Mouse (Mus musculus) embryonic fibroblast, embryonic 13.5 days (primary cell): Measurements from ENCODE around the gene Ndufs5. TPM values are rescaled to one million over a fixed set of nuclear protein-coding genes. Genes with fewer than 3 reads are reported as not detected.

ENCODE experiments used
- H3K27ac ChIP-seq: 2 replicates; pipeline ENCODE4 v1.5.1; 2012; ENCODE audit warnings: low read length, control low read depth, inconsistent platforms; ENCODE audit not compliant: insufficient read depth
- H3K4me1 ChIP-seq: 2 replicates; pipeline ENCODE4 v1.6.1; 2011; ENCODE audit warnings: low read length; ENCODE audit not compliant: control insufficient read depth, insufficient read depth
- H3K4me3 ChIP-seq: 2 replicates; pipeline ENCODE4 v1.5.1; 2011; ENCODE audit warnings: mild to moderate bottlenecking, control low read depth, low read length; ENCODE audit not compliant: insufficient read depth
- CTCF ChIP-seq: IDR thresholded peaks from 2 replicates; pipeline ENCODE4 v1.5.1; 2011; ENCODE audit warnings: mild to moderate bottlenecking, control low read depth, low read length, moderate library complexity, borderline replicate concordance; ENCODE audit not compliant: insufficient read depth
- POLR2A ChIP-seq: IDR thresholded peaks from 2 replicates; pipeline ENCODE4 v1.6.1; 2011; ENCODE audit warnings: low read depth, mild to moderate bottlenecking, control low read depth, low read length, moderate library complexity
- polyA plus RNA-seq: library from polyadenylated mRNA; stranded (reverse); fragments of >200 nt; gene quantifications from 2 replicates; pipeline ENCODE4 v1.2.4, GENCODE M21; 2011; ENCODE audit warnings: low read depth; ENCODE audit not compliant: missing spikeins, insufficient read length

Gene Ndufs5
- polyA plus RNA-seq, 1 experiment, result 124 TPM

DNA sequence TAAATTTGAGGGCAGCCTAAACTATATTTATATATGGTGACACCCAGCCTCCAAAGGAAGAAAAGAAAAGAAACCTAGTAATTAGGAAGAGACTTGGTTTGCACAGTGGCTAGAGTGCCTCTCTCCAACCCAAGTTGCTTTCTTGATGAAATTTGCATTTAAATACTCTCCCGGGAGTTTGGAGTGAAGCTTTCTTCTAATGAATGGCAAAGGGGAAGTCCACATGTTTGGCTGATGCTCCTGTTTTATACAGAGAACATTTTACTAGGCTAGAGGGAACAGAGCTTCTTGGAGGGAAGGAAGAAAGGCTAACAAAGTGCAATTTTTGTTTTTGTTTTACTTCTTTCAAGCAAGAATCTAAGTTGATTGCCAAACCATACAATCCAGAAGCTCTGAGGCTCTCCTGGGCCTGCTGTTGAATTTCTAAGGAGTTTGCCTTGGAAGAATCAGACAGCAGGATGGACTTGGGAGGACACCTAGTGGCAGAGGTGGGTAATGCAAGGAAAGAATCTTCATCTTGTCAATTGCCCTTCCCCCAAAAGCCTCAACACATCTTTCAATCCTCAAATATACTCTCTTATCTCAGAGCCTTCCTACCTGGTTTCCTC is 50.6 kb downstream of the Ndufs5 start:
- TF ChIP-seq CTCF, result peak; percentile 33; the same call in 1 of the 2 replicates
- TF ChIP-seq POLR2A, result no peak
- Histone ChIP-seq H3K4me1 (peaks cover 13% of the 10 kb centered on the region), H3K4me3 (no peak overlapping the region), H3K27ac (peak overlapping the region; percentile 89)

DNA sequence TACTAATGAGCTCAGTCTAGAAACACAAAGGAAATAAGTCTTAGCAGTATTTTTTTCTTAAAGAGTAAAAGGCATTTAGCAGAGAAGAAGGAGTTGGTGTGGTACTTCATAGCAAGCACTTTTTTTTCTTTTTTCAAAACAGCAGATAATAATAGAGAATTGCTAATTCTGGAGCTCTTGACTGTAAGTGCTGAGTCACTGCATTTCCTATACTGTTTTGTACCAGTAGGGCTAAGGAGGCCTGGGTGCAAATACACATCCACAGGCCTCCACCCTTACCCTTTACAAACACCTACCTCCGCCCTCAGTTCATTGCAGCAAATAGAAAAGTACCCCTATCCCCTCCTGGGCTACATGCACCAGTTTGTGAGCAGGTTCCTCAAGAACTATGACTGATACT is 51.5 kb downstream of the Ndufs5 start:
- H3K4me1 ChIP-seq, result peaks cover 13% of the 10 kb centered on the region
- H3K27ac ChIP-seq, result peak overlapping the region; percentile 89
- no peak overlapping the region for H3K4me3 ChIP-seq
- TF ChIP-seq CTCF (no peak), POLR2A (no peak; the same call in 1 of the 2 replicates)

DNA sequence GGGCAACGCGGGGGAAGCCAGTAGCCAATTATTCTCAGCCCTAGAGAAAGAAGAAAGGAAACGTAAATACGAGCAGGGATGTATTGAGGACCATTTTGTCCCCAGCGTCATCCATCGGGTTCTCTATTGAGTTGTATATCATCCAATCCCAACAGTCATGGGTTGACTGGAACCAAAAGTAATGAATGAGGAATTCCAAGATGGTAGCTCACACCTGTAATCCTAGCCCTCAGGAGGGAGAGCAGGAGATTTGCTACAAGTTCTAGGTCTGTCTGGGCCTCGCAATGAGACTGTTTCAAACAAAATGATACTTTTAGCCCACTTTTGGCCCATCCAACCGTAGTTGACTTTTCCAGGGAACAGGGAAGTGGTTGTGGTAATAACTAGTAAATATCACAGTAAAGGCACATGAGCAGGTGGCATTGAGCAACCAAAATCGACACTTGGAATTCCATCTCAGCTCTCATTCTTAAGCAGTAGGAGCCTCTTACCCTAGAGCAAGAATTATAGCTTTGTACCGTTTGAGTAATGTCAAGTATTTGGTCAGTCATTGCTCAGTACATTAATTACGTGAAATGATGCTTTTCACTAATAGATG is 52.2 kb downstream of the Ndufs5 start:
- Histone ChIP-seq H3K4me1 (peaks cover 13% of the 10 kb centered on the region), H3K4me3 (peak overlapping the region; percentile 74), H3K27ac (peak overlapping the region; percentile 84)
- TF ChIP-seq CTCF (no peak), POLR2A (no peak)

DNA sequence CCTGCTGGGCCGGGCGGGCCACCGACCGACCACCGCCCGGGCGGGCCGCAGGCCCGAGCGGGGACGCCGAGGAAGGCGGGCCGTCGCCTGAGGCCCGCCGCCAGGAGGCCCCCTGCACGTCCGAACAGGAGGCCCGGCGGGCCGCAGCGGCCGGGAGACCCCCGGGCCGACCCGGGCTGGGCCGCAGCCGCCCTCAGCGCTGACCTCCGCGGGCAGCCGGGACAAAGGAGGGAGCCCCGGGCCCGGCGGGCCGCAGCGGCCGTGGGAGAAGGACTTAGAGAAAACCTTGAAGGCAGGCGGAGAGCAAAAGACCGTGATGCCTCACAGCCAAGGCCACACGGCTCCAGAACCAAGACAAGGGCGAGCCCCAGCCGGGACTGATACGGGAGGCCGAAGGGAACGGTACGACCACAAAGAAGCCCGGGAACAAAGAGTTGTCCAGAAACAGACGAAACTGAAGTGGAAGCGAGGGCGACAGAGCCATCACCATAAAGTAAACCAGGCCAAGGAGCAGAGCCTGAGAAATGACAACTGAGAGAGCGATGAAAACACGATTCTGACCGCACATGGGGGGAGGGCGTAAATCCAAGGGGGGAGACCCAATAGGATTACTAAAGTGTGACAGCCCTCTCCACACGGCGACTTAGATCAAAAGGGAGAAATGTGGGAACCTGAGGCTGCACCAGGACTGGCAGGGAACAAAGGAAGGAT is 52.9 kb downstream of the Ndufs5 start:
- H3K27ac ChIP-seq, result peak overlapping the region; percentile 84
- no peak for TF ChIP-seq CTCF
- TF ChIP-seq POLR2A, result peak; percentile 46; the same call in 1 of the 2 replicates

DNA sequence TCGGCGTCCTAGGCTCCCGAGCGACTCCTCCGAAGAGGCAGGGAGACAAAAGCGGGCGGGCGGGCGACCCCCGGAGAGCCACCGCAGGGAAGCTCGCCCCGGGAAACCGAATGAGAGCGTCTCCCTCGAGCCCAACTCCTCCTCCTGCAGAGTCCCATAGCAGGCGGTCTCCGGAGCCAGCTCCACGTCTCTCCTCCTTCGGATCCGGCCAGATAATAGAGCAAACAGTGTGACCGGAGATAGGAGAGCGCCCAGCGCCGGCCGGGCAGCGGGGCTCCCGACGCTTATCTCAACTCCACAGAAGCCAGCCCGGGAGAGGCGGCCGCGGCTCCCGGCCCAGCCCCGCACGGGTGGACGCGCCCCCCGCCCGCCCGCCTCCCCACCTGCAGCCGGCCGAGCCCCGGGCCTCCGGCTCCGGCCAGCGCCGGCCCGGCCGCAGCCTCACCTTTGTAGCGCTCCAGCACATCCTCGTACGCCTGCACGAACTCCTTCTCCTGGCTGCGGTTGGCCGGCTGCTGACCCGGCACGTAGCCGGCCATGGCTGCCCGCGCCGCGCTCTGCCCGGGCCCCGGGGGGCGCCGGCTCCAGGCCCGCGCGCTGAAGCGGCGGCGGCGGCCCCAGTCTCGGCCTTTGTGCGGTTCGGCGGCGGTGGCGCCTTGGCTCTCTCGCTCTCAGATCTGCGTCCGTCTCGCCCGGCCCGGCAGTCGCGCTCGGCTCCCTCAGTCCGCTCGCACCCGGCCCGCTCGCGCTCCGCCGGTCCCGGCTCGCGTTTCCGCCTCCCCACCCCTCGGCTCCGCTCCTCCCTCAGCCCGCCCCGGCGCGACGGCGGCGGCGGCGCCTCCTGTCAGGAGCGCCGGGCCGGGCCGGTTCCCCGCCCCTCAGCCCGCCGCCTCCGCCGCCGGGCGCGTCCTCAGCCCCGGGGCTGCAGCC is 53.7 kb downstream of the Ndufs5 start:
- peak overlapping the region; percentile 75 for H3K4me3 ChIP-seq
- TF ChIP-seq CTCF, result no peak
- TF ChIP-seq POLR2A, result peak; percentile 73
- peaks cover 13% of the 10 kb centered on the region for H3K4me1 ChIP-seq
- peak overlapping the region; percentile 84 for H3K27ac ChIP-seq

More for the DNA sequence above, 52.9 kb downstream of the Ndufs5 start:
- Histone ChIP-seq H3K4me3 (peak overlapping the region; percentile 74), H3K4me1 (peaks cover 13% of the 10 kb centered on the region)

DNA sequence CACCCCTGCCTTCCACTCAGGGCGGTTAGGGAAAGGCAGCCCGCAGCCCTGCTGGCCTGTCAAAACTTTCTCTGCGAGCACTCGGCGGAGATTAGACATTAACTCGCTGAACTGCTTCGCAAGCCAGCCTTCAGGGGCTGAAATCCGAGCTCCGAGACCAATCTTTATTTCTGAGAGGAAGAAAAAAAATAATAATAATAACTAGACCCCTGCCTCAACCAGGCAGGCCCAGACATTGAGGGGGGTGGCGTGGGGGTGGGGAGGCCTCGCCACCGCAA is 54.4 kb downstream of the Ndufs5 start:
- Histone ChIP-seq H3K4me1 (peaks cover 13% of the 10 kb centered on the region), H3K4me3 (peak overlapping the region; percentile 75), H3K27ac (no peak overlapping the region)
- TF ChIP-seq CTCF, result no peak
- no peak for TF ChIP-seq POLR2A

DNA sequence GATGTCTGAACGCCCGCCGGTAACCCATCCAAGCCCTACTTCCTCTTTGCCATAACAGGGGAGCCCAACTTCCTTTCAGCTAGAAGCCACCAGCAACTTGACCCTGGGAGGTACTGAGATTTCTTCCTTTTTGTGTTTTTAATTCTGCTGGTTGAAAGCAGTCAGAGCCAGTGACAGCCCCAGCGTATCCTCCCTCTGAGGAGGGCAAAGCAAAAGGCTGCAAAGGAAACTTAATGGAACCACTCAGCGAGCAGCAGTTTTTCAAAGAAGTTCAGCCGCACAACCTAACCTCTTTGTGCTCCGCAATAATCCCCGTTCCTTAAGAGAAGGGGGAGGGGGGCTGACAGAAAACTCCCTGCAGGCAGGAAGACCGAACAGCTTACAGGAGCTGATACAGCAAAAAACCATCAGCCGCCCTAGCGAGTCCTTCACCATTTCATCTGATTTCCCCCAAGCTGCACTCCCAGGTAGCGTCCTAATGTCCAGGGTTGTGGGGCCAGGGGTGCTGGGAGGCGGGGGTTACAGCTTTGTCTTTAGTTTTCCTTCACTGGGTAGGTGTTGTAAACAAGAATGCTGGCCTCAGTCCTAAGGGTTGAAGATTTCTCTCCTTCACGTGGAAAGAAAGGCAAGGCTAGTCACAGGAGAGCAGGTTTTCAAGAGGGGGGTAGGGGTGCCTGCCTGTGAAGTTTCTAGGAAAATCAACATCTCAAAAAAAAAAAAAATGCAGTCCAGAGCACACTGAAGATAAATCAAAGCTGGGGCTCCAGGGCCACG is 54.9 kb downstream of the Ndufs5 start:
- H3K4me3 ChIP-seq, result peak overlapping the region; percentile 75
- H3K27ac ChIP-seq, result no peak overlapping the region
- no peak for TF ChIP-seq POLR2A
- TF ChIP-seq CTCF, result no peak
- H3K4me1 ChIP-seq, result peaks cover 13% of the 10 kb centered on the region

Other genes starting within 250 kb of the Ndufs5 start
- gene Macf1, start 33.8 kb downstream of the Ndufs5 start, polyA plus RNA-seq, result 250 and 271 TPM in 2 replicates
- gene Akirin1, start 32.1 kb upstream of the Ndufs5 start, polyA plus RNA-seq, result 40.9 and 54.3 TPM in 2 replicates
- 0.76 and 1.9 TPM in 2 replicates for gene Rhbdl2, start 69.7 kb upstream of the Ndufs5 start, polyA plus RNA-seq
- not detected in 2 replicates for gene 4933427I04Rik, start 141.5 kb upstream of the Ndufs5 start, polyA plus RNA-seq
- 23.7 and 48.4 TPM in 2 replicates for gene Mycbp, start 186.6 kb upstream of the Ndufs5 start, polyA plus RNA-seq
- gene Rragc, start 199.2 kb upstream of the Ndufs5 start, polyA plus RNA-seq, result 109 and 125 TPM in 2 replicates
- not detected in 2 replicates for gene 4930535I16Rik, start 199.8 kb upstream of the Ndufs5 start, polyA plus RNA-seq